Mouse (Mus musculus): Measurements from ENCODE around the gene March10.

DNA sequence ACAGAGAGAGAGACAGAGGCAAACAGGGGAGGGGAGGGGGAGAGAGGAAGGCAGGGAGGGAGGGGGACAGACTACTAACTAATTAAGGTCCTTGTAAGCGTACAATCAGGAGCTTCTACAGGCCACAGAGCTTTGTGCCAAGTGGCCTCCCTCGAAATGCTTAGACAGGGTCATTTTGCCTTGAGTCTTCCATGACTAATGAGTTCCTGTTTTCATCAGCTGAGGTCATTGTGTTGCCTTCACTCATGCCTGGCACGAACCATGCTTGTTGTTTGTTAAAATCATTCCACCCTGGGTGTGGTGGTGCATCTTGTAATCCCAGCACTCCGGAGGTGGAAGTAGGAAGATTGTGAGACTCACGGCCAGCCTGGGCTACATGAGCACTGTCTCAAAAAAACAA lies 3.4 kb upstream of the March10 start:
- TF ChIP-seq POLR2A (IDR thresholded peaks at IDR 0.05; ENCODE audit: extremely low read depth, insufficient read depth, low read length) (no peak), CTCF (IDR thresholded peaks at IDR 0.05; ENCODE audit: low read depth, low read length) (no peak)

Data from liver, adult 2 months (tissue).